In genomic region chr10:43758124-43759025, GRCm38 (mm10) we compare ENCODE assay signal across 12 mouse cellular contexts.
DNase-seq lines count a peak whose midpoint lies in the region; ATAC-seq and TF ChIP-seq lines count a peak whose summit lies in the region.
"Had no signal": no experiment of that assay in that cellular context is flagged by ENCODE, and none has a peak within 500 bp of the region (broad histone marks: within the 10 kb centered on the region; RNA-seq: fewer than 3 reads in every experiment).

No protein-coding gene starts in this region.

- no peak overlapping the region for H3K4me2 ChIP-seq in lung, embryonic 14.5 days
- H3K4me2 ChIP-seq in kidney, embryonic 15.5 days: no peak overlapping the region
- H3K4me2 ChIP-seq: embryonic facial prominence, embryonic 13.5 days; lung, embryonic 15.5 days had no signal

- H3K4me1 ChIP-seq in lung, embryonic 14.5 days (ENCODE audit: insufficient read depth): no peaks in the 10 kb centered on the region
- H3K4me1 ChIP-seq in lung, adult 2 months (ENCODE audit: control insufficient read depth, insufficient read depth, low read length): no peaks in the 10 kb centered on the region
- peaks cover 30% of the 10 kb centered on the region for H3K4me1 ChIP-seq in kidney, embryonic 15.5 days

- H3K27me3 ChIP-seq in lung, embryonic 14.5 days (ENCODE audit: insufficient read depth, low read length): no peaks in the 10 kb centered on the region
- no peaks in the 10 kb centered on the region for H3K27me3 ChIP-seq in kidney, embryonic 15.5 days
- H3K27me3 ChIP-seq: embryonic facial prominence, embryonic 13.5 days; lung, embryonic 15.5 days had no signal

- WGBS in lung, embryonic 14.5 days: 77% methylated on average over 10 of the region's 10 CpGs
- WGBS in lung, adult 2 months: 57% methylated on average over 10 of the region's 10 CpGs
- WGBS in kidney, embryonic 15.5 days: 65% methylated on average over 10 of the region's 10 CpGs

- H3K4me3 ChIP-seq in lung, embryonic 14.5 days (ENCODE audit: low read depth, low read length): no peak overlapping the region
- no peak overlapping the region for H3K4me3 ChIP-seq in lung, adult 2 months (replicated peaks; ENCODE audit: extremely low read depth, low read depth, low read length)
- H3K4me3 ChIP-seq in kidney, embryonic 15.5 days (replicated peaks): no peak overlapping the region
- H3K4me3 ChIP-seq: embryonic facial prominence, embryonic 13.5 days; lung, embryonic 15.5 days had no signal

- no peak overlapping the region for H3K9ac ChIP-seq in lung, embryonic 14.5 days
- H3K9ac ChIP-seq in kidney, embryonic 15.5 days: no peak overlapping the region
- H3K9ac ChIP-seq: embryonic facial prominence, embryonic 13.5 days; lung, embryonic 15.5 days had no signal

- ATAC-seq in CD4-positive, CD25-positive, alpha-beta regulatory T cell, adult 4 months: no peak
- ATAC-seq in lung, embryonic 14.5 days (ENCODE audit: insufficient read depth): no peak
- 0 out of 2 replicates have a peak, but pooled peaks have one; percentile 43 for ATAC-seq in kidney, embryonic 15.5 days (replicated peaks; ENCODE audit: low FRiP score)
- peak; percentile 47 for ATAC-seq in megakaryocyte progenitor cell, adult 5-6 weeks (replicated peaks; ENCODE audit: poor library complexity)
- ATAC-seq: forebrain, embryonic 14.5 days had no signal

- TF ChIP-seq CTCF in lung, embryonic 14.5 days (IDR thresholded peaks at IDR 0.05; ENCODE audit: low read depth): no peak
- no peak for TF ChIP-seq CTCF in lung, adult 2 months (IDR thresholded peaks at IDR 0.05; ENCODE audit: insufficient read depth, low read length)

- DNase-seq in CD4-positive, CD25-positive, alpha-beta regulatory T cell, adult 2 months (ENCODE audit: low read depth, low spot score): peak; percentile 13
- DNase-seq in lung, embryonic 14.5 days: peak; percentile 45
- no peak for DNase-seq in lung, adult 2 months
- DNase-seq in left cerebral cortex, adult 18-20 months (ENCODE audit: low spot score in 2 of 2): no peak
- no peak for DNase-seq in spleen, postnatal 14 days (ENCODE audit: low spot score in 2 of 2)
- DNase-seq: cerebellum, adult 8-10 months had no signal

- no peaks in the 10 kb centered on the region for H3K9me3 ChIP-seq in lung, embryonic 14.5 days (ENCODE audit: low read depth, low read length)
- no peaks in the 10 kb centered on the region for H3K9me3 ChIP-seq in kidney, embryonic 15.5 days (replicated peaks)
- H3K9me3 ChIP-seq: embryonic facial prominence, embryonic 13.5 days; lung, embryonic 15.5 days had no signal

- no peak overlapping the region for H3K27ac ChIP-seq in lung, embryonic 14.5 days (ENCODE audit: low read depth)
- H3K27ac ChIP-seq in kidney, embryonic 15.5 days: 0 out of 2 replicates have a peak overlapping the region, but pooled peaks have one; percentile 22
- H3K27ac ChIP-seq: embryonic facial prominence, embryonic 13.5 days; lung, embryonic 15.5 days had no signal

- H3K36me3 ChIP-seq in lung, embryonic 14.5 days (ENCODE audit: insufficient read depth): no peaks in the 10 kb centered on the region
- H3K36me3 ChIP-seq in kidney, embryonic 15.5 days: no peaks in the 10 kb centered on the region
- H3K36me3 ChIP-seq: embryonic facial prominence, embryonic 13.5 days; lung, embryonic 15.5 days had no signal

- TF ChIP-seq POLR2A in lung, adult 2 months (IDR thresholded peaks at IDR 0.05; ENCODE audit: borderline replicate concordance, extremely low read depth, low read depth, low read length): no peak

Comparison
In these comparisons a context has a peak if more than half of its experiments do, and no peak if none do; other contexts are left out.
1. DNase-seq: peak in CD4-positive, CD25-positive, alpha-beta regulatory T cell, adult 2 months (single experiment) and lung, embryonic 14.5 days (single experiment); none in lung, adult 2 months (single experiment), left cerebral cortex, adult 18-20 months (0 of 2) and spleen, postnatal 14 days (0 of 2).
2. ATAC-seq: peak in kidney, embryonic 15.5 days (single experiment) and megakaryocyte progenitor cell, adult 5-6 weeks (single experiment); none in CD4-positive, CD25-positive, alpha-beta regulatory T cell, adult 4 months (single experiment) and lung, embryonic 14.5 days (single experiment).